Mouse (Mus musculus): Measurements from ENCODE around the gene Evx1.

- TF ChIP-seq CTCF (conservative IDR thresholded peaks at IDR 0.05; ENCODE audit: insufficient read depth, insufficient read length, low read depth, low read length) (no peak), POLR2A (IDR thresholded peaks at IDR 0.05; ENCODE audit: low read depth, low read length) (no peak)
These were observed 10.8 kb downstream of the Evx1 start for GRCm38 (mm10) chr6:52324061-52324460.

Data from kidney, adult 2 months (tissue).